Mouse (Mus musculus) MEL-GATA-1-ER (cell line): ENCODE measurements around the gene Chil4.

Experiments
- DNase-seq: peaks from one replicate; pipeline ENCODE4 v3.0.0-alpha.2; 2012; ENCODE audit warnings: low read depth; ENCODE audit errors: extremely low read depth

Gene Chil4

GRCm38 (mm10) chr3:106170522-106171053, 48.7 kb downstream of the Chil4 start:
- DNase-seq: no peak

GRCm38 (mm10) chr3:106167464-106167863, 51.8 kb downstream of the Chil4 start, which contains the start of gene Chil3:
TSS of gene Chil3 (minus strand) at chr3:106167564.
- DNase-seq: no peak

GRCm38 (mm10) chr3:106154413-106154812, 64.9 kb downstream of the Chil4 start:
- no peak for DNase-seq
